Mouse (Mus musculus): ENCODE data around the gene Sp140. TPM values are rescaled to one million over a fixed set of nuclear protein-coding genes. Genes with fewer than 3 reads are reported as not detected.

Gene Sp140
- total RNA-seq, 2 experiments from 2014 or later = 0.47 to 0.93 TPM

DNA sequence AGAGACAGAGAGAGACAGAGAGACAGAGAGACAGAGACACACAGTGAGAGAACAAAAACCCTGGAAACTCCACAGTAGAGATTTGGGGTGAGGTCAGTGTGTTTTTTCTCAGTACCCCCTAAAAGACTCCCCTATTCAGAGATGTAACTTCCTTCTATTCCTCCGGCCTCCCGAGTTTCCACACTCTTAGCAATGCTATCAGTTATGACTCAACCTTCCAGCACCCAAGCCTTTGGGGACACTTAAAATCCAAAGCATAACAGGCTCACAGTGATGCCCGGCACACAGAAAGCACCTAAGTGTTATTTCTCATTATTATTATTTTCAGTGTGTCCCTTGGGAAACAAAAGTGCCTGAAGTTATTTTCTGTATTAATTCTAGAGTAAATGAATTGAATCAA lies 90.4 kb downstream of the Sp140 start:
- DNase-seq (ENCODE audit: extremely low spot score in 1 of 2, low spot score in 2 of 2) = no peak
- H3K27ac ChIP-seq = no peak overlapping the region
- TF ChIP-seq CTCF (IDR thresholded peaks at IDR 0.05) = no peak
- intact Hi-C loops (cut with DNase I) = no loop called here
- no peak overlapping the region for H3K4me3 ChIP-seq

DNA sequence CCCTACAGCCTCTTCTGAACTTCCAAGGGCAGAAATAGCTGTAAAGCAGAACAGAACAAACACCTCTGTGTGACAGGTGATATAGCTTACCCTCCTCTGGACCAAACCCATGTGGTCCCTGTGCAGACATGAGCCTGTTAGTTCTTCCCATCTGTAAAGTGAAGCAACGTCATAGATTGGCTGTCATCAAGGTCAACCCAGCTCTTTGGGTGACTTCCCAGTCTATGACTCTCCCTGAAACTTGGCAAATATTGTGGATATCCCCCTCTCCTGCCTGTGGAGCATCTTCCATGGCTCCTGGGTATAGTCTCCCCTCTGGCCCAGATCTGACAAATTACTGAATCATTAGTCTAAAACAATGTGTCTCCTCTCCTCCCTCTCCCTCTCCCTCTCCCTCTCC lies 92.1 kb downstream of the Sp140 start:
- no peak for DNase-seq (ENCODE audit: extremely low spot score in 1 of 2, low spot score in 2 of 2)
- Histone ChIP-seq H3K27ac (no peak overlapping the region), H3K4me3 (no peak overlapping the region)
- intact Hi-C loops (cut with DNase I) = no loop called here
- no peak for TF ChIP-seq CTCF (IDR thresholded peaks at IDR 0.05)

DNA sequence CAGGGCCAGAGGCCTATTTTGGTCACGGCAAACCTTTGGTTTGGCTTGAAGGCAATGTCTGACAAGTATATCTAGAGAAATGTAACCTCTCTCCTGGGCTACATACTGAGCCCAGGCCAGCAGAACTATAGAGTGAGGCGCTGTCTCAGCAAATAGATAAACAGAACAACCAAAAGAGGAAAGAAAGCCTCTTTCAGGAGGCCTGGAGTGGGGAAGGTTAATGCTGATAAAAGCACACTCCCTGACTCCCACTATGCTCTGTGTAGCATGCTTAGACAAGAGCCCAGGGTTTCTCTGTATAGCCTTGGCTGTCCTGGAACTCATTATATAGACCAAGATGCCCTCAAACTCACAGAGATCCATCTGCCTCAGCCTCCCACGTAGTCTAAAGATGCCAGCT lies 93.1 kb downstream of the Sp140 start:
- no peak for TF ChIP-seq CTCF (IDR thresholded peaks at IDR 0.05)
- DNase-seq (ENCODE audit: extremely low spot score in 1 of 2, low spot score in 2 of 2) = no peak
- no peak overlapping the region for H3K4me3 ChIP-seq
- intact Hi-C loops (cut with DNase I) = no loop called here
- H3K27ac ChIP-seq = no peak overlapping the region

Other genes with a start within 250 kb of the Sp140 start
- gene G530012D18Rik, start 24.7 kb upstream of the Sp140 start, total RNA-seq (2021) = not detected
- 1 to 10 TPM in 1 of 2 experiments, under 1 TPM in 1; 0.70 to 1.7 TPM for gene Sp110, start 1.6 kb upstream of the Sp140 start, total RNA-seq (2021)
- gene Sp100, start 49.6 kb downstream of the Sp140 start, total RNA-seq (2021) = 1 to 10 TPM; 2.6 to 3.0 TPM
- not detected for gene A630001G21Rik, start 178.3 kb downstream of the Sp140 start, total RNA-seq (2021)
- 100 to 1,000 TPM; 149 to 175 TPM for gene Cab39, start 193.1 kb downstream of the Sp140 start, total RNA-seq (2021)

Data from left cerebral cortex, adult 2 months (tissue).